Mouse (Mus musculus) liver, adult 2 months (tissue): Measurements from ENCODE around the gene Rnf145. TPM values are rescaled to one million over a fixed set of nuclear protein-coding genes. Genes with fewer than 3 reads are reported as not detected.
A peak's percentile ranks its signal among the peaks of the same experiment; 100 is the strongest.

Source experiments
- DNase-seq: peaks from one replicate; pipeline ENCODE4 v3.0.0-alpha.2; 2011; ENCODE audit warnings: low read depth, low spot score; ENCODE audit errors: extremely low read depth
- H3K27ac ChIP-seq: fragments of 200-500 bp; replicated peaks from 2 replicates; pipeline ENCODE4 v1.5.1; 2012; ENCODE audit warnings: low read depth, mild to moderate bottlenecking, control low read depth, inconsistent platforms, low read length; ENCODE audit not compliant: insufficient read depth
- H3K27me3 ChIP-seq: fragments of 200-500 bp; 2 replicates; pipeline ENCODE4 v1.6.1; 2012; ENCODE audit warnings: mild to moderate bottlenecking, moderate library complexity, low read length, inconsistent platforms; ENCODE audit not compliant: control insufficient read depth, insufficient read depth
- H3K36me3 ChIP-seq: fragments of 200-500 bp; 2 replicates; pipeline ENCODE4 v1.6.1; 2012; ENCODE audit warnings: low read length, inconsistent platforms; ENCODE audit not compliant: control insufficient read depth, insufficient read depth
- H3K4me1 ChIP-seq: fragments of 200-500 bp; 2 replicates; pipeline ENCODE4 v1.6.1; 2011; ENCODE audit warnings: low read length; ENCODE audit not compliant: control insufficient read depth, insufficient read depth
- H3K4me3 ChIP-seq: fragments of 200-500 bp; 2 replicates; pipeline ENCODE4 v1.5.1; 2011; ENCODE audit warnings: low read depth, mild to moderate bottlenecking, control low read depth, low read length, moderate library complexity; ENCODE audit not compliant: insufficient read depth
- H3K79me2 ChIP-seq: fragments of 200-500 bp; 2 replicates; pipeline ENCODE4 v1.6.1; 2012; ENCODE audit warnings: inconsistent platforms, mild to moderate bottlenecking, low read length, moderate library complexity; ENCODE audit not compliant: control insufficient read depth, insufficient read depth
- H3K9ac ChIP-seq: fragments of 200-500 bp; 2 replicates; pipeline ENCODE4 v1.6.1; 2012; ENCODE audit warnings: low read depth, mild to moderate bottlenecking, control low read depth, inconsistent platforms, low read length
- CTCF ChIP-seq: fragments of 200-500 bp; IDR thresholded peaks from 2 replicates; pipeline ENCODE4 v1.5.1; 2011; ENCODE audit warnings: low read depth, low read length, control low read depth
- POLR2A ChIP-seq: fragments of 200-500 bp; IDR thresholded peaks from 2 replicates; pipeline ENCODE4 v1.6.1; 2011; ENCODE audit warnings: low read length, control low read depth; ENCODE audit not compliant: insufficient read depth; ENCODE audit errors: extremely low read depth
- WGBS: fragments of 180-500 bp; shearing (Covaris S2); methylation state at CpG from one replicate; pipeline ENCODE4 v1.1.7; 2018; 5-methylcytosine and 5-hydroxymethylcytosine counted together
- polyA plus RNA-seq: library from polyadenylated mRNA; depleted of rRNA; stranded (reverse); fragments of >200 nt; gene quantifications from 2 replicates; pipeline ENCODE4 v1.2.3, GENCODE M21; 2012
- total RNA-seq: library from RNA; depleted of rRNA; stranded (reverse); fragments of >200 nt; gene quantifications from 2 replicates; pipeline ENCODE4 v1.2.3, GENCODE M21; 2014

The Rnf145 gene
- total and polyA plus RNA-seq, 2 experiments = 17.0 to 18.0 TPM

- peaks cover 6% of the 10 kb centered on the region; the same call in 1 of the 2 replicates for H3K4me1 ChIP-seq
- no peak for TF ChIP-seq POLR2A
- no peak for TF ChIP-seq CTCF
- peaks cover 6% of the 10 kb centered on the region; the same call in 1 of the 2 replicates for H3K79me2 ChIP-seq
- H3K4me3 ChIP-seq = no peak overlapping the region
- H3K27me3 ChIP-seq = no peaks in the 10 kb centered on the region
- peaks cover 10% of the 10 kb centered on the region for H3K36me3 ChIP-seq
- WGBS = 90% methylated on average over 7 of the region's 7 CpGs
- H3K27ac ChIP-seq = no peak overlapping the region
- DNase-seq = no peak
- H3K9ac ChIP-seq = no peak overlapping the region
Measured at GRCm38 (mm10) chr11:44537403-44537802, 18.6 kb downstream of the Rnf145 start.

- Histone ChIP-seq H3K27me3 (no peaks in the 10 kb centered on the region), H3K27ac (no peak overlapping the region), H3K79me2 (peaks cover 6% of the 10 kb centered on the region; the same call in 1 of the 2 replicates), H3K36me3 (peaks cover 10% of the 10 kb centered on the region), H3K9ac (no peak overlapping the region), H3K4me1 (peaks cover 6% of the 10 kb centered on the region; the same call in 1 of the 2 replicates), H3K4me3 (no peak overlapping the region)
- DNase-seq = no peak
- WGBS = 80% methylated on average over 3 of the region's 3 CpGs
- TF ChIP-seq CTCF (no peak), POLR2A (no peak)
Measured at GRCm38 (mm10) chr11:44538101-44538500, 19.3 kb downstream of the Rnf145 start.

- WGBS = 69% methylated on average over 10 of the region's 10 CpGs
- Histone ChIP-seq H3K27me3 (no peaks in the 10 kb centered on the region), H3K4me1 (peaks cover 6% of the 10 kb centered on the region; the same call in 1 of the 2 replicates), H3K36me3 (peaks cover 5% of the 10 kb centered on the region), H3K9ac (no peak overlapping the region), H3K79me2 (peaks cover 6% of the 10 kb centered on the region; the same call in 1 of the 2 replicates), H3K27ac (0 out of 2 replicates have a peak overlapping the region, but pooled peaks have one; percentile 18), H3K4me3 (no peak overlapping the region)
- DNase-seq = peak; percentile 12
- no peak for TF ChIP-seq POLR2A
- TF ChIP-seq CTCF = no peak
Measured at GRCm38 (mm10) chr11:44538501-44539290, 19.9 kb downstream of the Rnf145 start.

- Histone ChIP-seq H3K36me3 (peaks cover 3% of the 10 kb centered on the region), H3K79me2 (peaks cover 6% of the 10 kb centered on the region; the same call in 1 of the 2 replicates), H3K27me3 (no peaks in the 10 kb centered on the region), H3K27ac (no peak overlapping the region), H3K9ac (no peak overlapping the region), H3K4me3 (no peak overlapping the region), H3K4me1 (peaks cover 6% of the 10 kb centered on the region; the same call in 1 of the 2 replicates)
- WGBS = 87% methylated on average over 10 of the region's 10 CpGs
- DNase-seq = no peak
- TF ChIP-seq POLR2A (no peak), CTCF (no peak)
Measured at GRCm38 (mm10) chr11:44539291-44539930, 20.6 kb downstream of the Rnf145 start.

GRCm38 (mm10) chr11:44540243-44540642 lies 21.5 kb downstream of the Rnf145 start:
- H3K79me2 ChIP-seq = peaks cover 6% of the 10 kb centered on the region; the same call in 1 of the 2 replicates
- no peak for DNase-seq
- H3K4me1 ChIP-seq = peaks cover 6% of the 10 kb centered on the region; the same call in 1 of the 2 replicates
- no peak overlapping the region for H3K27ac ChIP-seq
- H3K36me3 ChIP-seq = peaks cover 3% of the 10 kb centered on the region
- WGBS = 86% methylated on average over 9 of the region's 9 CpGs
- no peak for TF ChIP-seq POLR2A
- TF ChIP-seq CTCF = no peak
- no peak overlapping the region for H3K9ac ChIP-seq
- no peak overlapping the region for H3K4me3 ChIP-seq
- H3K27me3 ChIP-seq = no peaks in the 10 kb centered on the region

GRCm38 (mm10) chr11:44541280-44541679 lies 22.5 kb downstream of the Rnf145 start:
- Histone ChIP-seq H3K27me3 (no peaks in the 10 kb centered on the region), H3K4me1 (peaks cover 6% of the 10 kb centered on the region; the same call in 1 of the 2 replicates), H3K27ac (no peak overlapping the region), H3K79me2 (peaks cover 6% of the 10 kb centered on the region; the same call in 1 of the 2 replicates), H3K36me3 (peaks cover 3% of the 10 kb centered on the region), H3K9ac (no peak overlapping the region), H3K4me3 (no peak overlapping the region)
- DNase-seq = no peak
- TF ChIP-seq POLR2A = no peak
- TF ChIP-seq CTCF = no peak
- WGBS = 86% methylated on average over 5 of the region's 5 CpGs
